Mouse (Mus musculus): ENCODE data around the gene Capza3.

Gene Capza3

GRCm38 (mm10) chr6:140040952-140041351 is at the start of gene Capza3:
TSS of gene Capza3 (plus strand) at chr6:140041252.
- DNase-seq (ENCODE audit: low read depth), result no peak

GRCm38 (mm10) chr6:140005181-140005580 is 35.9 kb upstream of the Capza3 start:
- DNase-seq (ENCODE audit: low read depth), result no peak

GRCm38 (mm10) chr6:140024404-140024803 is 16.6 kb upstream of the Capza3 start:
- no peak for DNase-seq (ENCODE audit: low read depth)

GRCm38 (mm10) chr6:140041357-140041756 is 305 bp downstream of the Capza3 start, which contains the start of gene Plcz1:
TSS of gene Plcz1 (minus strand) at chr6:140041457.
- no peak for DNase-seq (ENCODE audit: low read depth)

- DNase-seq (ENCODE audit: low read depth), result no peak
These were observed 10.4 kb downstream of the Capza3 start for GRCm38 (mm10) chr6:140051476-140051875.

- no peak for DNase-seq (ENCODE audit: low read depth)
These were observed 13.3 kb downstream of the Capza3 start for GRCm38 (mm10) chr6:140054271-140054928.

- no peak for DNase-seq (ENCODE audit: low read depth)
These were observed 28.1 kb downstream of the Capza3 start for GRCm38 (mm10) chr6:140069177-140069576.

GRCm38 (mm10) chr6:140080933-140081332 is 39.9 kb downstream of the Capza3 start:
- DNase-seq (ENCODE audit: low read depth), result no peak

GRCm38 (mm10) chr6:140081739-140082138 is 40.7 kb downstream of the Capza3 start:
- no peak for DNase-seq (ENCODE audit: low read depth)

GRCm38 (mm10) chr6:140089855-140090254 is 48.8 kb downstream of the Capza3 start:
- DNase-seq (ENCODE audit: low read depth), result no peak

All from naive thymus-derived CD4-positive, alpha-beta T cell, adult 2 months (primary cell).